Mouse (Mus musculus): Measurements from ENCODE around the gene Rpl10a. TPM values are rescaled to one million over a fixed set of nuclear protein-coding genes. Genes with fewer than 3 reads are reported as not detected.

The Rpl10a gene
- polyA plus RNA-seq, 1 experiment from 2014 or later, result 554 TPM

DNA sequence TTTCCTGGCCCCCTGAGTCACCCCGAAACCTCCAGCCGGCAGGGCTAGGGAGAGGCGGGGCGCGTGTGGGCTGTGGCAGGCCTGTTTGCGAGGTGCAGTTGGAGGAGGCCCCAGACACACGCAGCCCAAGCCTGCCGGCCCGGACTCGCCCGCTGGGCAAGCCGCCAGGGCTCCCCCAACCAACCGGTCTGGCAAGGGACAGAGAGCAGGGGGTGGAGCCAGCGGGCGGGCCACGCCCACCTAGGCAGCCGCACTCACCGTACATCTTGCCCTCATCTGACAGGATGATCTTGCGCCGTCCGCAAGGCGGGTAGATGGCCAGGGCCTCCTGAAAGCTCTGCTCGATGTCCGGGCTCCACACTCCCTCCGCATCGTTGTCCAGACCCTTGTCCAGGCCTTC, 12.8 kb downstream of the Rpl10a start:
- no peak for TF ChIP-seq CTCF (IDR thresholded peaks at IDR 0.05)
- ATAC-seq (peak; percentile 36), DNase-seq (ENCODE audit: low read depth, low spot score) (peak; percentile 51)
- no peaks in the 10 kb centered on the region for H3K27me3 ChIP-seq
- ChIA-PET POLR2A (interaction anchor here (1.5 kb wide), 1 partner anchor 10 kb away, joined by 6 read pairs; no protein-coding TSS in a partner anchor), CTCF (interaction anchor here (1.2 to 1.8 kb wide), 2 partner anchors 10 to 115 kb away, joined by 3 to 5 read pairs; no protein-coding TSS in a partner anchor)
- in situ Hi-C loops (cut with MboI; ENCODE audit: low pct_unique_long_range_greater_than_20kb), result no loop called here

DNA sequence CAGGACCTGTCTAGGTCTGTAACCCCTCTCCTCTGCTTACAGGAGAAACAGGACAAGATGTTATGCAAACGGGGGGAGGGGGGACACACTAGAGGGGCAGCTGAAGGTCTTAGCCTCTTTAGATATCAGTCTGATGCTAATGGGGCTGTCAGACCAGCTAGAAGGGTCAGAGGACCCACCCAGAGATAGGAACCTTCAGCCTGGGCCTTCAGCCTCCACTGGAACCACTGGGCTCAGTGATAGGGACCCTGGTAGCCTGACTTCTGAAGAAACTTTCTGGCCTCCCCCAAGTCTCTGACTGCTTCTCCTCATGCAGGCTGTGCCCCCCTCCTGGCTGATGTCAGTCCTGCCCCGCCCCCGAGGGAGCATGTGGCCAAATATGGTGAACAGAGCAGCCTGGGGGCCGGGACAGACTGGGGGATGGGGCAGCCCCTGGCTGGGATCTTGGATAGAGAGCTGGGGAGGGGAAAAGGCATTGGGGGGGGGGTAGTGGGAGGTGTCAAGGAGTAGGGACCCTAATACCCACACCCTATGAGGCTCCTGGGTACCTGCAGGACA, 15.9 kb downstream of the Rpl10a start:
- TF ChIP-seq CTCF (IDR thresholded peaks at IDR 0.05), result no peak
- DNase-seq (ENCODE audit: low read depth, low spot score) (no peak), ATAC-seq (no peak)
- in situ Hi-C loops (cut with MboI; ENCODE audit: low pct_unique_long_range_greater_than_20kb), result no loop called here
- ChIA-PET POLR2A (interaction anchor here (1.6 to 2.3 kb wide), 3 partner anchors 13 to 15 kb away, joined by 7 to 10 read pairs (median 8); partner anchors contain the start of gene Rpl10a), CTCF (no interaction called here)
- no peaks in the 10 kb centered on the region for H3K27me3 ChIP-seq

DNA sequence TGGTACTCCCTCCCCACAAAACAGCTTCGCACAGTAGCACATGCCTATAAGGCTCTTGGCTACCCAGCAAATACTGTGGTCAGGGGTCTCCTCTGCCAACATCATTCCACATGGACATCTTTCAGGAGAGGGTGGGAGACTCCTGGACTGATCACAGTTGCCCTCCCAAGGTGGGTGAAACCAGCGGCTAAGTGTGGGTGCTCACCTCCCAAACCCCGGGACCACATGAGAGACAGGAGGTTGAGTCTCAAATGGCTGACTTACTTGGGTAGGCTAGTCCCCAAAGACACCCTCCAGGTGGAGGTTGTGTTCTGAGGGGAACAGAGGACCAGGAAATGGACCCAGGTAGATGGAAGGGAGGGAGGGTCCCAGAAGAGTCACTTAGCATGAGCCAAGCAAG, 16.4 kb downstream of the Rpl10a start:
- no peaks in the 10 kb centered on the region for H3K27me3 ChIP-seq
- ChIA-PET CTCF (no interaction called here), POLR2A (interaction anchor here (1.9 to 2.3 kb wide), 2 partner anchors 14 to 16 kb away, joined by 8 to 10 read pairs; partner anchors contain the start of gene Rpl10a)
- ATAC-seq (no peak), DNase-seq (ENCODE audit: low read depth, low spot score) (no peak)
- no peak for TF ChIP-seq CTCF (IDR thresholded peaks at IDR 0.05)
- in situ Hi-C loops (cut with MboI; ENCODE audit: low pct_unique_long_range_greater_than_20kb), result no loop called here

DNA sequence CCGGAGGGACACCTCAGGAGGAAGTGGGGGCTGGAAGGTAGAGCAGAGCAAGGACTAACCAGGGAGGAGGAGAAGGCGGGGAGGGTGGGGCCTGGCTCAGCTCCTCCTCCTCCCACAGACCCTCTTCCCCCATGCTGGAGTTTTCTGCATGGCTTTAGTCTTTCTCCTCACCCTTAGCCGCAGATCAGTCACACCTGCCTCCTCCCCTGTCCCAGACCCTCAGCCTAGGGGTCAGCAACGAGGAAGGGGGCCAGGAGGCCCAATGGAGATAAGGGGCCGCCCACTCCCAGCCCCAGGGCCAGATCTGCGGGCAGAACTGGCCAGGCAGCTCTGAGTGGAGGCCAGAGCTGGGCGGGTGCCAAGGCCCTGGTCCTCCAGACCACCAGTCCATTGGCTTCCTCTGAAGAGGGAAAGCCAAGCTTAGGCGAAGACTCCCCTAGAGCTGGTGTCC, 17.0 kb downstream of the Rpl10a start:
- POLR2A ChIA-PET, result interaction anchor here (0.8 to 1.9 kb wide), 4 partner anchors 14 to 33 kb away, joined by 3 to 10 read pairs (median 4); no protein-coding TSS in a partner anchor
- in situ Hi-C loops (cut with MboI; ENCODE audit: low pct_unique_long_range_greater_than_20kb), result no loop called here
- CTCF ChIA-PET, result no interaction called here
- DNase-seq (ENCODE audit: low read depth, low spot score) (no peak), ATAC-seq (no peak)
- H3K27me3 ChIP-seq, result no peaks in the 10 kb centered on the region
- TF ChIP-seq CTCF (IDR thresholded peaks at IDR 0.05), result no peak

DNA sequence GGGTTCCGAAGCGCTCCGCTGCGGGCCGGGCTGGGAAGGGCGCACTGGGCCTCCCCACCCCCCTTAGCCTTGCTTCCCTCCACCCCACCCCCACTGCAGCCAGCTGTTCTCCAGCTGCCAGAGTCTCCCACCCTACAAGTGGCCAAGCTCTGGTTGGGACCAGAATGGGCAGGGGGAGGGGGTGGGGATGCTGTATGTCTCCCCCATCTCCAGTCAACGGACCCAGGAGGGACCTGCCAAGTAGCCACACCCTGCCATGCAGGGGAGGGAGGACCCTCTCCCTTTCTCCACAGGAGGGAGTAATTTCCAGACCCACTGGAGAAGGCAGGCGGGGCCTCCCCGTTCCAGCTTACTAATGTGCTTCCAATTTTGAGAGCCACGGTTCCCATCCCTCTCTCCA, 17.6 kb downstream of the Rpl10a start:
- DNase-seq (ENCODE audit: low read depth, low spot score) (no peak), ATAC-seq (no peak)
- in situ Hi-C loops (cut with MboI; ENCODE audit: low pct_unique_long_range_greater_than_20kb), result no loop called here
- no peak for TF ChIP-seq CTCF (IDR thresholded peaks at IDR 0.05)
- ChIA-PET CTCF (no interaction called here), POLR2A (interaction anchor here (0.8 to 1.9 kb wide), 4 partner anchors 15 to 32 kb away, joined by 3 to 10 read pairs (median 4); no protein-coding TSS in a partner anchor)
- H3K27me3 ChIP-seq, result no peaks in the 10 kb centered on the region

DNA sequence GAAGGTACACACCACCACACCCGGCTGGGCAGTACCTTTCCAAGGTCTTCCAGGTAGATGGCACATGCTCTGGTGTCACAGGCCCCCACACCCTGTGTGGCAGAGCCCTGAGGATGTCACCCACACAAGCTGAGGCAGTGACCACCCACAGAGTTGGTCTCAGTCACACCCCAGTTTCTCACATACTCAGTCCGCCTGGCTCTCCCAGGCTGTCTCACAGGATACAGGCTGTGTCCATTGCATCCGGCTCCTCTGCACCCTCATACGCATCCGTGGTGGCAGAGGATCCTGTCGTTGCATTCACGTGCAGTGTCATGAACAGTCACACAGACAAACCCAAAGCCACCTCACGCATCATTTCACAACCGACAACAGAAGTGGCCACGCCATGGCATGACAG, 19.1 kb downstream of the Rpl10a start:
- H3K27me3 ChIP-seq, result no peaks in the 10 kb centered on the region
- ATAC-seq (no peak), DNase-seq (ENCODE audit: low read depth, low spot score) (no peak)
- TF ChIP-seq CTCF (IDR thresholded peaks at IDR 0.05), result no peak
- ChIA-PET POLR2A (no interaction called here), CTCF (no interaction called here)
- in situ Hi-C loops (cut with MboI; ENCODE audit: low pct_unique_long_range_greater_than_20kb), result no loop called here

DNA sequence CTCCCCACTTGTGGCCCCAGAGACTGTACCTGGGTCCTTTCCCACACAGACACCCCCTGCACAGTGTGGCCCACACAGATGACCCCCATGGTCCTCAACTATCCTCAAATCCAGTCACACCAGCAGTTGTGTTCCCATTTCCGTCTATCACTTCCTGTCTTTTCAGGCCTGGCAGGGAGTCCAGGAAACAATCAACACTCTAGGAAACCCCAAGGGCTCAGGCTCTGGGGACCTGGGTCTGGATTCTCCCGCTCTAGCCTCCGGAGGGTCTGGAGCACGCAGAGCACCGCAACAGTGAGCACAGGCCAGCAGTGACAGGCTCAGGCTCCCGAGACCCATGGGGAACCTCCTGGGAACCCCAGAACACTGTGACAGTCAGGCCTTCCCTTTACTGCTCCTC, 19.9 kb downstream of the Rpl10a start:
- TF ChIP-seq CTCF (IDR thresholded peaks at IDR 0.05), result no peak
- in situ Hi-C loops (cut with MboI; ENCODE audit: low pct_unique_long_range_greater_than_20kb), result no loop called here
- DNase-seq (ENCODE audit: low read depth, low spot score) (no peak), ATAC-seq (no peak)
- ChIA-PET CTCF (interaction anchor here (1.7 kb wide), 1 partner anchor 18 kb away, joined by 4 read pairs; no protein-coding TSS in a partner anchor), POLR2A (interaction anchor here (0.7 to 3.6 kb wide), 2 partner anchors 18 to 375 kb away, joined by 8 to 45 read pairs; no protein-coding TSS in a partner anchor)
- no peaks in the 10 kb centered on the region for H3K27me3 ChIP-seq

DNA sequence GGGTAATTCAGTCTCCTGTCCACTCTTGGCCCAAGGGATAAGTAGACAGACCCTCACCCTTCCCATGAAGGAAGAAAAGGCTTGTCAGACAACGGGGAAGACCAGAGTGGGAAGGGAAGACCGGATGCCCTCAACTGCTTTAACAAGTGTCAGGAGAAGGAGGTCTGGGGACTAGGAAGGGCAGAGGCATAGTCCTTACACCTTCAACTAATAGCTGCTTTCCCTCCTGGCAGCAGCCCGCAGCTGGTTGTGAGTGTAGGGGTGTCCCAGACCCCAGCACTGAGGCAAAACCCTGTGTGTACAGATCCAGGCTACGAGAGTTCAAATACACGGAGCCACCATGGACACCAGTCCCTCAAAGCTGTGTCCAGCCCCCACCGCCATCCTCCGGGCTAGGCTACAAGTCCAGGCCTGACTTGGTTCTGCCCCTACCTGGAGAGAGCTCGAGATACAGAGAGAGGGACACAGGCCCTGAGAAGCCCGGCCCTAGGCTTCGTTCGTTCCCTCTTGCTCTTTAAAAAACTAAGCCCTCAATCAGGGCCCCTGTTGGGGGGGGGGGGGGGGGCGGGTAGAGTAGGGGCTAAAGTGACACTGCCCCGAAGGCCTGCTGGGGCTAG, 21.1 kb downstream of the Rpl10a start:
- no peak for TF ChIP-seq CTCF (IDR thresholded peaks at IDR 0.05)
- in situ Hi-C loops (cut with MboI; ENCODE audit: low pct_unique_long_range_greater_than_20kb), result no loop called here
- CTCF ChIA-PET, result interaction anchor here (1.7 kb wide), 1 partner anchor 19 kb away, joined by 4 read pairs; no protein-coding TSS in a partner anchor
- no peaks in the 10 kb centered on the region for H3K27me3 ChIP-seq
- ATAC-seq (no peak), DNase-seq (ENCODE audit: low read depth, low spot score) (no peak)
- POLR2A ChIA-PET, result interaction anchor here (0.7 to 3.6 kb wide), 5 partner anchors 10 to 33 kb away, joined by 3 to 45 read pairs (median 4); no protein-coding TSS in a partner anchor

DNA sequence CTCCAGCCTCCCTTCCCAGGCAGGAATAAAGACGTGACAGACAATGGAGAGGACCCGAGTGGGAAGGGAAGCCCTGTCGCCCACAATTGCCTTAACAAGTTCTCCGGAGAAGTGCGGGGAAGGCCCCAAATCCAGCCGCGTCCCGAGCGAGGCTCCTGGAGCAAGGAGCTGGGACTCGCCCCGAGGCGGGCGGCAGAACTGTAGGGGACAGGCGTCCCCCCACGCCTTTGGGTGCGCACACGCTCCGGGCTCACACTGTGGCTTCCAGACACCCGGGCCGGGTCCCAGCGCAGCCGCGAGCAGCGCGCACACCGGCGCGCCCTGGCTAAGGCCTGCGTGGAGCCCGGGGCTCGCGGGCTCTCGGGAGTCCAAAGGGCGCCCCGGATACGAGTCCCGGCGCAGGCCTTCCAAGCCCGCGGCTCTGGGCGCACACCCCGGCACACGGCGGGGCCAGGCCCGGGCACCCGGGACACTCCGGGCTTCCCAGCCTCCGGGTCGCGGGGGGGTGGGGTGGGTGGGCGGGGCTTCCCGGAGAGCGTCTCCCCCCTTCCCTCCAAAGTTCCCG, 21.7 kb downstream of the Rpl10a start:
- ChIA-PET POLR2A (interaction anchor here (0.7 to 3.6 kb wide), 5 partner anchors 10 to 33 kb away, joined by 3 to 45 read pairs (median 4); no protein-coding TSS in a partner anchor), CTCF (interaction anchor here (1.7 kb wide), 1 partner anchor 20 kb away, joined by 4 read pairs; no protein-coding TSS in a partner anchor)
- ATAC-seq (peak; percentile 27), DNase-seq (ENCODE audit: low read depth, low spot score) (no peak)
- no peaks in the 10 kb centered on the region for H3K27me3 ChIP-seq
- TF ChIP-seq CTCF (IDR thresholded peaks at IDR 0.05), result no peak
- in situ Hi-C loops (cut with MboI; ENCODE audit: low pct_unique_long_range_greater_than_20kb), result no loop called here

DNA sequence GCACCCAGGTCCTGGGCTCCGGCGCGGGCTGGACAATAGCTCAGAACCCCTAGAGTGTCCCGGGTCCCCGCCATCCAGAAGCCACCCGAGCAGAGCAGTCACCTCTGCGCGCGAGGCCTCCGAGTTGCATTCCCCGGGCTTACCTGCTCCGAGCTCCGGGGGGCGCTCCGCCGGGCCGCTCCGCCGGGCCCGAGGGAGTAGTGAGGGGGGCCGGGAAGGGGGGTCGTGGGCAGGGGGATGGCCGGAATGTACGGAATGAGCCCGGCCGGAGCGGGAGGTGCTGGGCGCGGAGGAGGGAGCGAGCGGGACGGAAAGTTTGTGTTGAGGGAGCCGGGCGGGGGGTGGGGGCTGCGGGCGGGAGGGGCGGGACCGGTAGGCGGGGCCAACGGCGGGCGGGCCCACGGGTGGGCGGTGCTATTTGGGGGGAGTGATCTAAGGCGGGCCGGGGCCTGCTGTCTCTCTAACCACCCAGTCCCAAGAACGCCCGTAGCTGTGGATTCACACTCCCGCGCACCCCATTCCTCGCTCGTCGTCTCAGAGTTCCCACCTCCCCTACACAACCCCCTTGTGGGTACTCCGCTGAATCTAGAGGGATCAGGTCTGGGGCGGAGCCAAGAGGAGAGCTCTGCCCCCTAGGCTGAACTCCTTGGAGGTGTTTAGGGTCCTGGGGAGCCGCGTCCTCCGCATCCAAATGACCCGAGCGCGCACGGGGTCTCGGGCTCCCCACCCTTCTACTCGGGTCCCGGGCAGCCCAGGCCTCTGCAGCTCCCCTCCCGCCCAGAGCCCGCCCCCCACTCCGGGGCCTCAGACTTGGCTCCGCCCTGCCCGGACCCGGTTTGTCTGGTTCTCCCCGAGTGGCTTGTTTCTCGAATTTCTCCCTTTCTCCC, 22.4 kb downstream of the Rpl10a start, which contains the start of gene Tead3:
TSS of gene Tead3 (minus strand) at position 352 of the 887 bp plus-strand sequence.
- in situ Hi-C loops (cut with MboI; ENCODE audit: low pct_unique_long_range_greater_than_20kb), result no loop called here
- TF ChIP-seq CTCF (IDR thresholded peaks at IDR 0.05), result no peak
- H3K27me3 ChIP-seq, result no peaks in the 10 kb centered on the region
- ChIA-PET POLR2A (interaction anchor here (1.0 to 3.6 kb wide), 4 partner anchors 16 to 34 kb away, joined by 4 to 45 read pairs (median 5); no protein-coding TSS in a partner anchor), CTCF (no interaction called here)
- DNase-seq (ENCODE audit: low read depth, low spot score) (no peak), ATAC-seq (peak; percentile 42)

All from Patski (cell line).